Mouse (Mus musculus): Measurements from ENCODE around the gene C530008M17Rik.

Gene C530008M17Rik

DNA sequence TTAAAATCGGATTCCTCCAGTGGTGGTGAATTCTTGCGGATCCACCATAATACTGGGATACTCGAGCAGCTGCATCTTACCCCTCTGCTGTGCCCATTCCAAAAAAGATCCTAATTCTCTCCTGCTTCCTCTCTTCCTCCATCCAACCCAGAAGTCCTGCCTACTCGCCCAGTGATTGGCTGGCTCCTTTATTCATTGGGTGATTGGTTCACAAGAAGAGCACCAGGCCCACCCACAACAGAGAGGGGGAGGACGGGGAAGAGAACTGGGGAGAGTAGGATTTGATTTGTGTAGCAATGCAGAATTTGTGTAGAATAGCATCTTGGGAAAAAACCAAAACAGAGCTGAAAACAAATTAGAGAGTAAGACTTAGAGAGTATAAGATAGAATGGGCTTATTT, 180.7 kb downstream of the C530008M17Rik start:
- DNase-seq (ENCODE audit: low read depth, low spot score), result peak; percentile 77

DNA sequence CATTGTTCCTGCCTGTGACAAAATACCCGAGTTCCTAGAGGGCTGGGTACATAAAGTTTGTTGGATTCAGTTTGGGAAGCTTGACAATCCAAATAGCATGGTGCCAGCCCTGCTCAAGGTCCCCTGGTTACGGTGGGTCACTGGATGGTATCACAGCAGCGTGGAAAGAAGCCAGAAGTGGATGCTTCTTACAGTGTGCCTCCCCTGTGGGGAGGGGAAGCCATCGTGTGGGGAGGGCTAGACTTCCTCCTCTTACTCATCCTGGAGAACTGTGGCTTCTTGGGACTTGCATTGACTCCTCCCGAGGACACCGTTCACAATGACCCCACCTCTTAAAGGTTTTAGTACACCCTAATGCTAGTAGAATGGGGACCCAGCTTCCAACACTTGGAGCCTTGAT, 183.5 kb downstream of the C530008M17Rik start:
- DNase-seq (ENCODE audit: low read depth, low spot score), result no peak

DNA sequence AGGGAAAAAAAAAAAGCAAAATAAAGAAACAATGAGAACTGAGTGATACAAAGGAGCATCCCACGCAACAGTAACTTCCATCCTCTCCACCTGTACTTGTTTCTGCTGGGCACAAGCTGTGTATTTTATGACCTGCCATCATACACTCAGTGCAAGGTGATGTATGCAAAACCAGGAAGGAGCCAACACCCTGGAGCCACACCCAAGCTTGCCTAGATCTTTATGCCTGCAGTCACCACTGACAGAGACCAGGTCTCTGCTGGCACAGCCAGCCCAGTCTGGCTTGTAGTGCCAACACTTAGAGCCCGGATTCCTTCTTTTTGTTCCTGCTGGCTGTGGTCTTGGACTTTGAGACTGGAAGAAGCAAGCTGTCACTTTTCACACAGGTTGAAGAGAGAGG, 185.5 kb downstream of the C530008M17Rik start:
- peak; percentile 55 for DNase-seq (ENCODE audit: low read depth, low spot score)

DNA sequence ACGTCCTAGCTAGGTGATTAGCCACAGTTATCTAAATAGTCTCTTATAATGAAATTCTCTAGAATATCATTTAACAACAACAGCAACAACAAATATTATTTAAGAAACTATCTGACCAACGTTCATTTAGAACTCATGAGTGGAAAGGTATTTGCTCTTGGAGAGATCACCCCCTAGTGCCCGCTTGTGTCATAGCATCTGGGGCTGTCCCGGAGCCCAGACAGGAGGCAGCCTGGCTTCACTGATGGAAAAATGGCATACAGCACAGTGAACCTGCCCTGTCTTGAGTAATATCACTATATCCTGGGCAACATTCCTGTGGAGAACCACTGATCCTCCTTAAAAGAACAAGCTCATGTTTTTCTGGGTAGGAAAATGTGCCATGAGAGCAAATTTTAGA, 187.1 kb downstream of the C530008M17Rik start:
- DNase-seq (ENCODE audit: low read depth, low spot score), result peak; percentile 61

DNA sequence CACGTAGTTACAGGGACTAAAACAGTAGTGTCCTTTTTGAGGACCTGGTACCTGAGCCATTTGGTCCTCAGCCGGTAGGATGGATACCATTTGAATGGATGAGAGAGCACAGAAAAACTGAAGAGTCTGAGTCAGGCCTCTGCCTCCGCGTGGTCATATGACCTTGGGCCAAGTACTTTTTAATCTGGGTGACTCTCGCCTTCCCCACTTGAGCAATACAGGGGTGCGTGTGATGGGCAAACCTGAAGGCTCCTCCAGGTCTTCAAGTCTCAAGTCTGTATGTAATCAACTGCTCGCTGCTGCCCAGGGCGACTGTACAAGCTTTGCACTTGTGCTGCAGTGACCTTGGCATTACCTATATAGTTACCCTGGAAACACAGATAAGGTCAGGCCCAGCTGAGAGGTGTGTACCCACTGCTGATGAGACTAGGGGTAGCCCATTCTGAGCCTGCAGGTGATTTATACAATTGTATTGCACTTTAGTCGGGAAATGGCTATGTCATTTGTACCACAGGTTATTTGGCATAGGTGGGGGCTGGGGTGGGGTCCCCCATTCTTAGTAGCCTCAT, 187.6 kb downstream of the C530008M17Rik start:
- DNase-seq (ENCODE audit: low read depth, low spot score), result no peak

DNA sequence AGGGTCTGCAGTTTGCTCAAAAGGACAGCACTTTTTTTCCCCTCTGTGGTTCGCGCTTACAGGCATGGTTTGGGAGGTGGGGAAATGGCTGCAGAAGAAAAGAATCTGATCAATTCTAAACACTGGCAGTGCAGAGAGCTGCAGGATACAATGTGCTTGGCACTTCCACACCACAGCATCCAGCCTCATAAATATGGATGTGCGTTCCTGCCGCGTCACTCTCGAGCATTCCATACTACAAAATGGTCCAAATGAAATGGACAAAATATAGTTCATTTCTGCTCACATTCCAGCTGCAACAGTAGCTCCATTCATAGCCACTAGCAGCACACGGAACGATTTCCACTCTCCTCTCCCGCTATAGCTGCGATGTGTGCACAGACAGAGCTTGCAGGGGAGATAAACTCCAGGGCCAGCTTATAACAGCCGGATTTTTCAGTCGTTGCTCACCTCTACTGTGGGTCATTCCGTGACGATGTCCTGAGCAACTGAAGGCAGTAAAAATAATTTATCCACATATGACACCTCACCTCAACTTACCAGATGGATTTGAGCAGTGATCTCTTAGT, 188.4 kb downstream of the C530008M17Rik start:
- DNase-seq (ENCODE audit: low read depth, low spot score), result no peak

DNA sequence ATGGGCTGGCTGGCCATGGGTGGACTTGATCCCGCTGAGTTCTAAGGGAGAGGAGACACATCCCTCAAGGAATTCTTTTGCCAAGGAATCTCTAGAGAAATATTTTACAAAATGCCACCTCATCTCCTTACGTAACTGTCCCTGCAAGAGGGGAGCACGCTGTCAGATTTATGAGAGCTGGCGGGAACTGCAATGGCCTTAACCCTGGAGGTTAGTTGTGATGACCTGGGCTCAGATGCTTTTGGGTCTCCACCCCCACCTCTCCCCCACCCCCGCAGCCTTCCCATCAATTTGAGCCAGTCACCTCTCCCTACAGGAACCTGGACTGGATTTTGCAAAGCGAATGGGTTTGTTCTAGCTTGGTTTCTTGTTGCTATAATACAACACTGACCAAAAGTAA, 190.8 kb downstream of the C530008M17Rik start:
- no peak for DNase-seq (ENCODE audit: low read depth, low spot score)

DNA sequence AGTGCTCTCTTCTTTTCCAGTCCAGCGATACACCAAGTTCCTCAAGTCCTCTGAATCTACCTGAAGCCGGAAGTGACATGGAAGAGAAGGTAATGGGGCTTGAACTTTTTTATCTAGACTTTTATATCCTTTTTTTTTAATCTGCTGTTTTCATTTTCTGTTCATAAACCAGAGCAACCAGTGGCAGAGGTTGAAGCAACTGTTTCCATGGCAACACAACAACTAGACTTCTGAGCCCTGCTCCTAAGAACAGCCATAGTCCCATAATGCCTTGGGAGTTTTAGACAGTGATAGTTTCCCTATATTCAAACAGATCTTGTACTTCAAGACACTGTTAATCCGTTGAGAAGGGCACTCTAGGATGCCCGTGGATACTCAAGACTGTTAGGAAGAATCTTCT, 195.0 kb downstream of the C530008M17Rik start:
- no peak for DNase-seq (ENCODE audit: low read depth, low spot score)

DNA sequence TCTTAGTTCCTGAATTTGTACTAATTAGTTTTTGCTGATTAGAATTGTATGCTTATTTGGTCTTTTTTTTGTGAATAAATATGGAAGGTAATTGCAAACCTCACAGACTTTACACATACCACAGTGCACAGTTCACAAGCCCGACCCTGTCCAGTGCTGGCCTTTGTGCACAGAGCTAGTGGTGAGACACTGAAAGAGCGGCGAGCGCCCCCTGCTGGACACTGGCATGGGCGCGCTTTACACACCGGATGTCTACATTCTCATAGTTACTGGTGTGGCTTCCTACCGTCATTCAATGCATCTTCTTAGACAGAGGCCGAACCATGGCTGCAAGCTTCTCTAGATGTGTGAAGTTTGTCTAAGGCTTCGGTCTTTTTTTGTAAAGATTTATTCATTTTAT, 197.2 kb downstream of the C530008M17Rik start:
- DNase-seq (ENCODE audit: low read depth, low spot score), result peak; percentile 73

DNA sequence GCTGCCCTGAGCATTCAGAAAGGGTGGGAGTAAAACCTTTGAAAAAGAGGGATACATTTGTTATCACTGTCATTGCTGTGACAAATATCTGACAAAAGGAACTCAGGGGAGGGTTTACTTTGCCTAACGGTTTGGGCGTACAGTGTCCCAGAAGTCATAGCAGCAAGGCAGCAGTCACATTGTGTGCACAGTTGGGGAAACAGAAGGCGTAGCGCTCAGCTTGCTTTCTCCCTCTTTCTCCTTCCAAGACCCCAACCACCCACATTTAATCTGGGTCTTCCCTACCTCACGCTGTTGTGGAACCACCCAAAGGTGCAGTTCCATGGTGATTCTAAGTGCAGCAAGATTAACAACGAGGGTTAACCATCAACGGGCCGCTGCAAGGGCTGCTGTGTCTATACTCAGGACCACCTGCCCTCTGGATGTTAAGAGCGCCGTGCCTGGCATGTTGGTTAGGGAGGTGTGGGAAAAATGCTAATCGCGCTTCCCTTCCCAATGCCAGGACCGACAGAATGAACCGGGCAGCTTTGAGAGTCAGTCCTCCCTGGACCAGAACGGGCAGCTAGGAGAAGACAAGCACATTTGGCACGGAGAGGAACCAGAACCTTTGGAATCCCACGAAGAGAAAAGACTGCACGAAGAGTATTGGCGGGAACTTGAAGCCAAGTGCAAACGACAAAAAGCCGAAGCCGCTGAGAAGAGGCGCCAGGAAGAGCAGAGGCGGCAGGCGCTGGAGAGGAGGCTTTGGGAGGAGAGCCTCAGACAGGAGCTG, 199.7 kb downstream of the C530008M17Rik start:
- peak; percentile 24 for DNase-seq (ENCODE audit: low read depth, low spot score)

DNA sequence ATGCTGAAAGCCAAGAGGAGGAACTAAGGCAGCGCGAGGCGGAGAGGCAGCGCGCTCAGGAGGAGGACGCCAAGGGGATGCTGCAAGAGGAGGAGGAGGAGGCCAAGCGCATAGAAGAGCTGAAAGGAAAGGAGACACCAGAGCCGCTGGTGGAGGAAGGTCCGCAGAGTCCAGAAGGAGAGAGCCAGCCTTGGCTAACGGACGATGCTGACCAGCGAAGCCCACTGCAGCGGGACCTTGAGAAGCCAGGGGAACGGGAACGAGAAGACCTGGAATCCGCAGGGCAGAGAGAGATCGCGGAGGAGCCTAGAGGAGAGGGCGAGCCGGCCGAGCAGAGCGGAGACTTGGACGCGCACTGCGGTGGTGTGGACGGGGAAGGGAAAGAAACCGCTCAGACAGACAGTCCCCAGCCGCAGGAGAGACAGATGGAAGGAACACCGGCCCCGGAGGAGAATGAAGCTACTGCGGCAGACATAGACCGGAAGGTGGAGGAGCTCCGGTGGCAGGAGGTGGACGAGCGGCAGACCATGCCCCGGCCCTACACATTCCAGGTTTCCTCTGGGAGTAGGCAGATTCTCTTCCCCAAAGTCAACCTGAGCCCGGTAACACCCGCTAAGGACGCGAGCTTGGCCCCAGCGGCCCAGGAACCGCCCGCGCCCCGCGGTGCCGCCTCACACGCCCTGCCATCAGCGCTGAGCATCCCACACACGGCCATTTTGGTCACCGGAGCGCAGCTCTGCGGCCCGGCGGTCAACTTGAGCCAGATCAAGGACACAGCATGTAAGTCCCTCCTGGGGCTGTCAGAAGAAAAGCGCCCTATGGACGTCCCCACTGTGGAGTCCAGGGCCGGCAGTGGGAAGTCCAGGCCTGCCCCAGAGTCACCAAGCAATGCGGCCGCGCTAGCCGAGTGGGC, 201.0 kb downstream of the C530008M17Rik start:
- DNase-seq (ENCODE audit: low read depth, low spot score), result peak; percentile 32

DNA sequence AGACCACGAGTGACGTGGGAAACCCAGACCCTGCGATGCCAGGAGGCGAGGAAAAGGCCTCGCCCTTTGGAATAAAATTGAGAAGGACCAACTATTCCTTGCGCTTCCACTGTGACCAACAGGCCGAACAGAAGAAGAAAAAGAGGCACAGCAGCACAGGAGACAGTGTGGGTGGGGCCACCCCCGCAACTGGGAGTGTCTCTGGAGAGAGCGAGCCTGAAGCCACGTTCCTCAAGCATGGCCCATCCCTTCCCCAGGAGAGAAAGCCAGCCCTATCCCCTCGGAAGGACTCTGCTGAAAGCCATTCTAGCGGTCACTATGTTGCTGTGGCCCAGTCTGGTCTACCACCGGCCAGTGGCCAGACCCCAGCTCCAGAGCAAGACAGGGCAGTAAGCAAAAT, 202.1 kb downstream of the C530008M17Rik start:
- DNase-seq (ENCODE audit: low read depth, low spot score), result peak; percentile 24

DNA sequence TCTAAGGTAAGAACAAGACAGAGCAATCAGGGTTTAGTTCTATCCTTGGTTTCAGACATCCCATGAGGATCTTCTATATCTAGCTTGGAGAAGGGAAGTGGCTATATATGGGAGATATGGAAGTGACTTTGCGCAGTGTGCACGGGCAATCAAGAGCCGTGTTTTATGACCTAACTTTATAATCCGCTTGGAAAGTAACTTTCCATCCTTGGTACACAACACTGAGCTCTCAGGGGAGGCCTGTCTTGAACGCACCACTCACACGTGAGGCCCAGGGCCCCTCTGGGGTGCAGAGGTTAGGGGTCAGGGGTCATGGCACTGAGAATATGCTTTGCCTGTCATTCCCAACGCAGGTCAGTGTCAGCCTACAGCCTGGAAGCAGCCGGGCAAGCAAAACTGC, 210.5 kb downstream of the C530008M17Rik start:
- no peak for DNase-seq (ENCODE audit: low read depth, low spot score)

DNA sequence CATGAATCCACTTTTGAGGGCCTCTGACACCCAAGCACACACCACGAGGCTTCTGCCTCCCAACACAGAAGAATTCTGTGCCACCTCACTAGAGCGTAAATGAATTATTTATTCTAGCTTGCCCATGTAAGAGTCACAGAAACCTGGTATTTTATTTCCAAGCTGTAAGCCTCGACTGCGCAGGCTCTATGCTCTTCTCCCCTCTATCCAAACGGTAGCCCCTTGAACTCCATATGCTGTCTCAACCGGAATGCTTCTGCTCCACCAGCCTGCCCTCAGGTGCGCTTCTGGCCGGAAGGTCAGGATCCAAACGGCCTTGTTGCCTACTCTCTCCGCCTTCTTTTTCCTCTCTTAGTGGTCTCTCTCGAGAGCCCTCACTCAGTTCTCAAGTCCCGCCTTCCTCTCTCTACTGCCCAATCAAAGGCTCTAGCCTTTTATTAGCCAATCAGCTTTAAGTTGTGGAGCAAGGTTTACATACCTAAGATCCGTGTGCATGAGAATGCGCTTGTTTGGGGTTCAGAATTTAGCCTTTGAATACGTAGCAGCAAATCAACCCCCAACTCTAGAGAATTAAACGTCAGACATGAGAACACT, 212.5 kb downstream of the C530008M17Rik start:
- DNase-seq (ENCODE audit: low read depth, low spot score), result peak; percentile 91

DNA sequence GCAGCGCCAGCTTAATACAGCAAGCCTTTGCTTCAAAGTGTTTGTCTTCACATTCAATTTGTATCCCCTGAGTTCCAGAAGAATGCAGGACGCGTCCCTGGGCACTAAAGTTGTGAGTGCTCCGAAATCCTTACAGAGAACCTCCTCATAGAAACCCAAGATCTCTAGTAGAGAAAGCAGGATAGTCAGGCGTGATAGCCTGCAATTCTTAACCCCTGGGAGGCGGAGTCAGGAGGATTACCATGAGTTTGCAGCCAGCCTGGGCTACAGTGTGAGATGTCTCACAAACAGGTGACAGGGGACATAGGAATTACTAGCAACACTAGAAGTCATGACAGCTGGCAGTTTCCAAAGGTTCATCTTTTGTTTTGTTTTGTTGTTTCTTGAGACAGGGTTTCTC, 213.2 kb downstream of the C530008M17Rik start:
- peak; percentile 20 for DNase-seq (ENCODE audit: low read depth, low spot score)

DNA sequence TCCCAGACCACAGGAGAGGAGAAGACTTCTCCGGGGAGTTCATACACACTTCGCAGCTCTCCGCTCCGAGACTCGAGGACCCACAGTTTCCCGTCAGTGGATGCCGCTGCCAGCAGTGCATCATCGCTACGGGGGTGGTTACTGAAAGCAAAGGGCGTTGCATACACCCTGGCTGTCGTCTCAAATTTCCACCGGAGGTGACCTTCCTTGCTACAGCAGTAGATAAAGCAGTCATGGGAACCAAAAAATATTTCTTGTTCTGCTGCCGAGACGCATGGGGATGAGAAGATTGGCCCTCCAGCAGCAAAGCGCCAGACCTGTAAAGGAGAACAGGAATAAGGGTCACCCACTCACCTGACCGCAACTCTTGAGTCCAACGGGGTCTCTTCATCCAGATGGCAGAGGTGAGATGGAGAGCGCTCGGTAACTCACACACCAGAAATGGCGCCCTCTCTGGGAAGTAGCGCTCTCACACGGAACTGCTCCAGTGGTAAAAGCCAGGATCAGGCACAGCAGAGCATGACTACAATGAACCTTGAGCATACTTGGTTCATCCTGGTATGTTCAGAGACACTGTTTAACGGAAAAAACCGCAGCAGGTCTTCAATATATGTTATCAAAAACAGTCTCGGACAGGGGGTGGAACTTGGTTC, 219.9 kb downstream of the C530008M17Rik start:
- peak; percentile 74 for DNase-seq (ENCODE audit: low read depth, low spot score)

DNA sequence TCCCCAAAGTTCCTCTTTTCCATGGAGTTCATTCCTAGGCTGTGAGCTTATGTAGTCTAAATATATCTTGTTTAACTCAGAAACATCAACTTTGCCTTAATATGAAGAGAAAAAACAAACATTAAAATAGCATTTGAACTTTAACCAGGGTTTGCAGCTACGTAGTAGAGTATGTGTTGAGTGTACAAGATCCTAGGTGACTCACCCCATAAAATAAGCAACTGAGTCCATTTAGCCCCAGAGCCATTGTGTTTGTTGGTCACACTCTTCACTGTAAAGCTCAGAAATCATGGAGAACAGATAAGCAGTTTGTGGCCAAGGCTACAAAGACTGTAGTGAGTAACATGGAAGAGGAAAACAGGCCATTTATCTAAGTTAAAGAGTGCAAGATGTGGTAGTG, 227.8 kb downstream of the C530008M17Rik start:
- DNase-seq (ENCODE audit: low read depth, low spot score), result no peak

DNA sequence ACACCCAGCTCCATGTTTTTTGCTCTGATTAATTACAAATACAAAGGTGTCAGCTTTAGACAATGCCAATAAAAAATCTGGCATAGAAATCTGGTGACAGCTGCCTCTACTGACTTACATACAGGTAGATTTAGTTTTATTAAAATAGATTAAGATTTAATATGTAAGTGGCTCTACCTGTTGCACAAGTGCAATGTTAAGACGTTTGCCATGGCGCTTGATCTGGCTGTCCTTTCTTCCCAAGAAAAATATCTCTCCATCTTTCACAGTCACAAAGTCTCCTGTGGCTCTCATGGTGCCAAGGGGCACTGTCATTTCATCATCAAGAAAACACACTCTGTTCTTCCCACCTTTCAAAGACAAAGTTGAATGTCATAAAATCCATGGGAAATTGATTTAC, 230.7 kb downstream of the C530008M17Rik start:
- DNase-seq (ENCODE audit: low read depth, low spot score), result no peak

DNA sequence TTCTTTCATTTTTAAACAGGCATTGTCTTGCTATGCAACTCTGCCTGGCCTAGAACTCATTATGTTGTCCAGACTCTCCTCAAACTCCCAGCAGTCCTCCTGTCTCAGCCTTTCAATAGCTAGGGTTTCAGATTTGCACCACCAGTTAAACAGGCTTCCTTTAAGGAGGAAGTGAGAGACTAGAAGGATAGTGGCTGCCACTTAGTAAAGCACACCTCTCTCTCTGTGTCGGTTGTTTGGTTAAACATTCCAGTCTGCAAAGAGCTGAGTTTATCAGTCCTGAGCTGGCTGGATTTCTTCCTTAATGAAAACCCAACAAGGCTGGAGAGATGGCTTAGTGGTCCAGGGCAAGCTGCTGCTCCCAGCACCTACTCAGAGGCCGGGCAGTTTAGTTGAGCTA, 236.3 kb downstream of the C530008M17Rik start:
- no peak for DNase-seq (ENCODE audit: low read depth, low spot score)

DNA sequence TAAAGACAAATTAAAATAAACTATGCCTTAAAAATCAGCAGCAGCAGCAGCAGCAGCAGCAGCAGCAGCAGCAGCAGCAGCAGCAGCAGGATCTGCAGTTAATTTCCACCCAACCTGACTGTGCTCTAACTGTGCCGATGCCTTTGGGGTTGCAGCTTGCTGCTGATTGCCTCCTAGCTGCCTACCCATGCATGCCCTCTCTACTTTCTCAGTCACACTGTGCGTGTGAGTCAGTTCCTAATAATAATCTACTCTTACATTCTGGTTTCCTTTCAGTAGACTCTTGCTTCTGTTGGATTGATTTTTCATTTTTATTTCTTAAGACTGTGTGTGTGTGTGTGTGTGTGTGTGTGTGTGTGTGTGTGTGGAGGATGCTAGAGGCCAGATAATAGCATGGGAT, 236.8 kb downstream of the C530008M17Rik start:
- no peak for DNase-seq (ENCODE audit: low read depth, low spot score)

DNA sequence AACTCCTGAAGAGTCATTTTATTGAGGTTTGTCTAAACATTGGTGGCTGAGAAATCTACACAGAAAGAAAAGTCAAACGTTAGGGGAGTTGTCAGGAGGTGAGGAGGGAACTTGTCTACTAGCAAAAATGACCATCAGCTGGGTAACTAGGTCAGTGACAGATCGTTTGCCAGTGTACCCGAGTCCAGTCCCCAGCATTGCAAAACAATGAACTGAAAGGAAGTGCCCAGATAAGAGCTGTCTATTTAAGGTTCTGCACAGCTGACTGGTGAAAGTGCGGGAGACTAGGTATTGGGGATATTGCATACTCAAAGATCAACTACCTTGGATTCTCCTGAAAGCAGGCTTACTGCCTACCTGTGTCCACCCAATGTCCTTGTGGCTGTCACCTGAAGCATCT, 245.8 kb downstream of the C530008M17Rik start:
- DNase-seq (ENCODE audit: low read depth, low spot score), result no peak

All from ES-CJ7 (cell line).